Mouse (Mus musculus) gastrocnemius, adult 18-20 months (tissue): ENCODE measurements around the gene Il18bp. TPM values are rescaled to one million over a fixed set of nuclear protein-coding genes. Genes with fewer than 3 reads are reported as not detected.
A peak's percentile ranks its signal among the peaks of the same experiment; 100 is the strongest.
"Not testable (repeated sequence)": the region's sequence is repeated elsewhere in the genome, so short reads cannot be mapped to it uniquely, and the experiment has no call there.

Experiments used
- DNase-seq: peaks from one replicate; pipeline ENCODE4 v3.0.0; 2021; ENCODE audit warnings: low spot score
- long read RNA-seq, 2 experiments: library from polyadenylated mRNA; stranded (forward); transcript quantifications; one replicate each; pipeline ENCODE4 v2.0.0; 2021
- total RNA-seq, 2 experiments: library from RNA; stranded (reverse); gene quantifications; 2 replicates each; pipeline ENCODE4 v1.2.3; 2021

The Il18bp gene
- total RNA-seq, result 1 to 10 TPM; 1.5 to 2.3 TPM
- long read RNA-seq, experiment 1, partial matches to known transcripts, result 0 of 1 reads
- long read RNA-seq, experiment 1, other reads (novel, unspliced or antisense), result 0 of 1 reads
- long read RNA-seq, experiment 2, result 0 reads

DNA sequence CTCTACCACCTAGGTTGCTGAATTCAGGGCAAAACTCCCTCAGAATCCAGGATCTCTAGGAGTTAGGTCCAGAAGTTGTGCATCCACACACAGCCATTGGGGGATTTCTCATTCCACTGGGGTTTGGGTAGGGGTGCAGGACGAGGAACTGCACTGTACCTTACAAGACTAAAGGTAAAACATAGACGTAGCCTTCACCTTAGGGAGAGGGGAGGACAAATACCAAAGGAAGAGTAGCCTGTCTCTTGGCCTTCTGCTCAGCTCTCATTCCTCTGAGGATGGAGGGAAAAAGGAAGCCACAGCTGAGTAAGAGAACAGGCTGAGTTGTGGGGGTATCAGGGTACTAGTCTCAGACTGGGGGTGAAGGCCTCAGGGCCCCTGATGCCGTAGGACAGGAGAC, at the start of gene Il18bp:
TSS of gene Il18bp (minus strand) at position 101 of the 400 bp plus-strand sequence.
- no peak for DNase-seq

DNA sequence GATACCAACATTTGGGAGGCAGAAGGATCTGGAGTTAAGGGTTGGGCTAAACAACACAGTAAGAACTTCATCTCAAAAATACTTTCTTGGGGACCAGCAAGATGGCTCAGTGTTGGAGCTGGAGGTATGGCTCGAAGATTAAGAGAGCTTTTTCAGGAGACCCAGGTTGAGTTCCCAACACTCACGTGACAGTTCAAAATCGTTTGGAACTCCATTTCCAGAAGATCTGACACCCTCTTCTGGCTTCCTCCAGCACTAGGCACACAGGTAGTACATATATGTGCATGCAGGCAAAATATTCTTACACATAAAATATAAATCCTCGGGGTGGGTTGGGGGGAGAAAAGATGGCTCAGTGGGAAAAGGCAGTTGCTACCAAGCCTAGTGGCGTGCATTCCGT, 47.9 kb upstream of the Il18bp start:
- DNase-seq, result no peak

DNA sequence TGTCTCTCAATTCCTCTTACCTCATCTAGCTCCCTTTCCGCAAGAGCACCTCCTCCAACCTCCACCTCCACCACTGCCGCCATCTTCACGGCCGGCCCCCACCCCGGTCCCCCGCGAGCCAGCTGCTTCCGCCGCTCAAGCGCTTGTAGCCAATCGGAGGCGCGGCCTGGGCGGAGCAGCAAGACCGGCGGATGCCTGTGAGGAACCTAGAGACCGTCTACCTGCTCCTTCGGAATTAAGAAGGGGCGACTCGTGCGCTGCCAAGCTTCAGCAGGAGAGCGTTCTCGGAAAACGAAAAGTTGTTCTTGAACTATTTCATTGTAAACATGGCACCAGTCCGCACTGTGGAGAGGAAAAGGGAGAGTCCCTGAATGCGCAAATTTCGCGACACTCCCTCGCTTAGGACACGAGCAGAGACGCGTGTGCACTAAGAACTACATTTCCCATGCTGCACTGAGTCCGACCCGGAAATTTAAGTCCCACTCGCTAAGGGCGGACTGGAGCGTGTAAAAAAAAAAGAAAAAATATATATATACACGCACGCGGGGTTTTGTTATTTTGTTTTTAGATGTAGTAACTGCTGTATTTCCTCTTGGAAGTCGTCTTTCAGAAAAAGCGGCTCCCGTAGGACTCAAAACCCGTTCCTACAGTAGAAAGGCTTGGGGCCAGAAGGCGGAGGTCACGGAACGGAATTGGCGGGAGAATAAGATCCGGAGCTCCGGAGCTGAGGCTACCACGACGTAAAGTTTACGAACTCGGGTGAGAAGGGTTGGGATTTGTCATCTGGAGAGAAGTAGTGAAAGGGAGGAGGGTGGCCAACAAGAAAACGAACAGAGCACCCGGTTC, 46.8 kb upstream of the Il18bp start, which contains the start of the genes Rnf121, Xndc1 and Xntrpc:
TSS of gene Rnf121 (minus strand) at position 424 of the 846 bp plus-strand sequence.
TSS of gene Xndc1 (plus strand) at position 466 of the 846 bp plus-strand sequence.
TSS of gene Xntrpc (plus strand) at position 668 of the 846 bp plus-strand sequence.
- DNase-seq, result peak; percentile 93

DNA sequence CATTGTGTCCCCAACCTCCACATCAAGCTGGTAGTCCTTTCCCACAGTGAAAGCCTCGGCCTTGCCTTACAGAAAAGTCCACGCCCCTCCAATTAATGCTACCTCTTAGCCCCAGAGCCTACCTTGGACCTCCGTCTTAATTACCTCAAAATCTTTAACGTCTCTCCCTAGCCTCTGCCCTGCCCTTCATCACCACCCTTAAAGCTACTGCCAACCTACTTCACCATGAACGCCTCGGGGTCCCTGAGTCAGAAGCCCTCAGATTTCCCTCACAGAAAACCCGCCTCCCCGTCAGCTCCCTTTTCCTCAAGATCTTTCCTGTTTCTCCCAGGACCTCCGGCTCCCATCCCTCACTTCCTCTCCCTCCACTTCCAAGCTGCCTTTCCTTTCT, 46.2 kb upstream of the Il18bp start:
- no peak for DNase-seq

DNA sequence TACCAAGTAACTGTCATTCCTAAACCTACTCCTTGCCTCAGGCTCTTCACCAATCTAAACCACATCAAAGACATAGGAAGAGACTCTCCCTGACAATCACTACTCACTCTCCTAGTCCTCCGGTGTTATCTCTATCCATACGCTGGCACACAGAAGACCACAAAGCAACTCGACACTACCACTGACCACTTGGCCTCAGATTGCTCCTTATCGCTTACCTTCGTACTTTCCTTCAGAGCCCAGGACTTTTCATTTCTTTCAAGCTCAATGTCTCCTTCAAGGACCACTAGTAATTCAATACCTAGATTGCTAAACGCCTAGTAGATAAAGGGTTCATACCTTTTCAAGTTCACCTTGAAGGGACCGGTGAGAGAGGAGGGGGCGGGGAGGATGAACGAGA, 45.4 kb upstream of the Il18bp start:
- no peak for DNase-seq

DNA sequence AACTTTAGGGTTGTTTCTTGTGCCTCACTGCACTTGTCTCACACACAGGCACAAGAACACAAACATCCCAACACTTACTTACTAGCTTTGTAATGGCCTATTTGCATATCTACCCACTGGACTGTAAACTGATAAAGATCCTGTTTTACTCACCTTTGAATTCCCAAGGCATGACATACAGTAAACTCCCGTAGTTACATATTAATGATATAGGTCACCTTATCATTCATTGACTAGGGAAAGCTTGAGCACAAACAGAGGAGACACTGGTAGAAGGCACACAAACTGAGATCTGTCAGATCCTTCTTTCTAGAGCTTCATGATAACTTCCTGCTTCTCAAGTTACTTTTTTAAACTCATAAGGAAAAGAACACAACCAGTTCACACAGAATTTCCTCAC, 43.7 kb upstream of the Il18bp start:
- no peak for DNase-seq

DNA sequence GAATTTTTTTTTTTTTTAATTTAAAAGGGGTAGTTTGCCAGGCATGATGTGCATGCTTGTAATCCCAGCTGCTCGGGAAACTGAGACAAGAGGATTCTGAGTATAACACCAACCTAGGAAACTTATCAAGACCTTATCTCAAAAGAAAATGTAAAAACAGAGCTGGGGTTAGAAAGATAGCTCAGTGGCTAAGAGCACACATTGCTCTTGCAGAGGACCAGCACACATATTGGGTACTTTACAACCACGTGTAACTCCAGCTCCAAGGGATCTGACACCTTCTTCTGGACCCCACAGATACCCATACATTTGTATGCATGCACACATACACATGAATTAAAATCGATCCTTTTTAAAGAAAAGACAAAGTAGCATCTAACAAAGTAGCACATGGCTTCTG, 42.9 kb upstream of the Il18bp start:
- no peak for DNase-seq

DNA sequence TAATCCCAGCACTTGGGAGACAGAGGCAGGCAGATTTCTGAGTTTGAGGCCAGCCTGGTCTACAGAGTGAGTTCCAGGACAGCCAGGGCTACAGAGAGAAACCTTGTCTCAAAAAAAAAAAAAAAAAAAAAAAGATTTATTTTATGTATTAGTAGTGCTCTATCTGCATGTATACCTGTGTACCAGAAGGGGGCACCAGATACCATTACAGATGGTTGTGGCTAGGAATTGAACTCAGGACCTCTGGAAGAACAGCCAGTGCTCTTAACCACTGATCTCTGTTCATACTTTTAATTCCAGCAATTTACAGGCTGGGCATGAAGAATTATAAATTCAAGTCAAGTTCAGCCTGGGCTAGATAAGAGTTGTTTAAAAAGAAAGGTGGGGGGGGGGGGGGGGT, 30.0 kb upstream of the Il18bp start:
- DNase-seq, result not testable (repeated sequence)

DNA sequence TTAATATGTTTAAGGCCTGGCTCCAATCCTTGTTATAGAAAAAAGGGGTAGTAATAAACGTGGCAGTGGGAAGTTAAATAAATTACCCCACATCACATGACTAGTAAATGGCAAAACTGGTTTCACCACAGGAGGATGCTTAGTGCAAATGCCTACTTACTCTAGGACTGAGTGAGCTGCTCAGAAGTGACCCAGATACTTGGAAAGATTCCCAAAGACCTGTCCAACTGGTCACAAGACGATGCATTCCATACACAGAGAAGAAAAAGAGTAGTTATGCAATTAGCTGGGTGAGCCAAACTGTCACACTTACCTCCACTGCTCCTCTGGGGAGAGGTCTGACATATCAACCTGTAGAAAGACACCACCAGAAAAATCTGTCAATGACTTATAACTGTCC, 23.8 kb upstream of the Il18bp start:
- no peak for DNase-seq

DNA sequence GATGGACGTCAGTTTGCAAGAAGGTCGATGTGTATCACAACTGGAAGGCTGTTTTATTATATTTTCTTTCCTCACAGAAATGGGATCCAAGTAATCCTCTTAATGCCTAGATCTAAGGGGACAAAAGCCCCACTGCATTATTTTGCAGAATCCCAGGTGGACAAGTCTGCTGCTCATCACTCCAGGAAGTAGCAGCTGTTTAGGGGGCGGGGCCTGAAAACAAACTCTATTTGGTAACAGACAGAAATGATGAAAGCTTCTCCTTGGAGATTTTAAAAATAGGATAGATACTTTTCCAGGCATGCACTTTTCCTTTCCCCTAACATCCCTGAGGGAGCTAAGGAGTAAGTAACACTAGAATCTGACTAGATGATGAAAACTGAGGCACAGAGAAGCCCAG, 18.8 kb upstream of the Il18bp start:
- no peak for DNase-seq

DNA sequence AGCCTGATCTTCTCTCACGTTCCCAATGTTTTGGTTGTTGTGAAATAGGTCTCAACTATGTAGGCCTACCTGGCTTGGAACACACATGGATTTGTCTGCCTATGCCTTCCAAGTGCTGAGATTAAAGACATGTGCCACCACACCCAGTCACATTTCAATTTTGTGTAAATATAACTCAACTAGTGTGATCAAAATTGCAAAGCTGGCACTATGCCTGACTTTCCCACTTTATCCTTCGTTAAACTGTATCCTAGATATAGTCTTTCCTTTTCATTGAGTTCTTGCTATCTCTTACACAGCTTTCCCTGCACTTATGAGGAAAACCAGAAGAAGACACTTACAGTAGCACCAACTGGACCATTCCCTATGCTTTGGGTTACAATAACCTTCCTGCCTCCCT, 17.0 kb upstream of the Il18bp start:
- no peak for DNase-seq

DNA sequence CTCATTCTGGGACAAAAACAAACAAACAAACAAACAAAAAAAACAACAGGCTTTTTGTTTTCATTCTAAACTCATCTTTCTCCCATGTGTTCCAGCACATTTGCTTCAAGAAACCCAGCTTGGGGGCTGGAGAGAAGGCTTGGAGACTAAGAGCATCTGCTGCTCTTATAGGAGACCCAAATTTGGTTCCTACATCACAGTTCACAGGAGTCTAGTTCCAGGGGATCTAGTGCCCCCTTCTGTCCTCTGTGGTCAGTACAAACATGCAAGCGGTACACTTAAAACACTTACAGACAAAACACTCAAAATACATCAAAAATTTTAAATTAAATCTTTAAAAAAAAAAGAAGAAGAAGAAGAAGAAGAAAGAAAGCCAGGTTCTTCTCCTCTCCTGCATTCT, 16.4 kb upstream of the Il18bp start:
- DNase-seq, result no peak

DNA sequence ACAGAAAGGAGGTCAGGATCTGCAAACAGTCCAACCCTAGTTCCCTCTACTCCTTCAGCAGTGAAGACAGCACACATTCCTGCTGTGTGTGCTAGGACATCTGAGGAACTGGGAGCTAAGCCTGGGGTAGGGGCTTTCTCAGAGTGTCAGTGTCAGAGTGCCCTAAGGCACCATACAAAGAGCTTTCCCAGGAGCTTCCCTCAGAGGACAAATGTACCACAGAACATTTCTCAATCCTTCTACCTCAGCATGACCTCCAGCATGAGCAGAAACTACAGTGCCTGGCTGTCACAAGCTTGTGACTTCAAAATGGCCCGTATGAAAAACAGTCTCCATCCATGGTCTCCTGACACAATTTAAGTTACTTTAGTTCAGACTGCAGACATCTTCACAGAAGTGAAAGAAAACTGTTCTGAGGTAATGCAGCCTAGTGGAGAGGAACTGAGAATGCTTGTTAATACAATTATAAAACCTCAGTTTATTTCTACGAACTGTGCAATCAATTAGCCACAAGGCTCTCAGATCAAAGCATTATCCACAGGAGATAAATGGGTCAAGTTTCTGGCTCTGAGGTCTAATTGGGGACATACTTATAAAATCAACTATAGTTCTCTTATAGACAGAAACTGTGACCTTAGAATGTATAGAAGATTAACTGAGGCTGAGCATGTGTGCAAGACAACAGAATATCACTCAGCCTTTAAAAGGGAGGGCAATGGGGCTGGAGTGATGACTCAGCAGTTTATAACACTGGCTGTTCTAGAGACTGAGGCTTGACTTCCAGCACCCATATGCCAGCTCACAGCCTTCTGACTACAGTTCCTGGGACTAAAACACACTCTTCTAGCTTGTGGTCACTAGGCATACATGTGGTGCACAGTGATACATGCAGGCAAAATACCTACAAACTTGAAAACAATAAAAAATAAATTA, 7.0 kb upstream of the Il18bp start:
- DNase-seq, result no peak

DNA sequence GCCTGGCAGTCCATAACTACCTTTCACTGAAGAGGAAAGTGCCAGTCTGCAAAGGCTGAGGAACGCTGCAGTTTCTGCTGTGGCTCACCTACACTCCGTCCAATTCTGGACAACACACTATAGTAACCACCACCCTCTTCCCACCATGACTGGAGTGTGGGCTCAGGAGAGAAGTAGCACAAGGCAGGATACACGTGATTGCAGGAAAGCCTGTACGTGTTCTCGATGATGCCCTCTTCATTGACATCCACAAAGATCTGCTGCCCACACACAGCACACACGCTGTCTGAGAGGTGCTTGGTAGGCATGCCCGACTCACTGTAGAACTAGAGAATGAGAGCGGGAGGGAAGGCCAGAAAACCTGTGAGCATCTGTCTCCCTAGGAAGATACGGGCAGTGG, 5.3 kb upstream of the Il18bp start:
- no peak for DNase-seq

DNA sequence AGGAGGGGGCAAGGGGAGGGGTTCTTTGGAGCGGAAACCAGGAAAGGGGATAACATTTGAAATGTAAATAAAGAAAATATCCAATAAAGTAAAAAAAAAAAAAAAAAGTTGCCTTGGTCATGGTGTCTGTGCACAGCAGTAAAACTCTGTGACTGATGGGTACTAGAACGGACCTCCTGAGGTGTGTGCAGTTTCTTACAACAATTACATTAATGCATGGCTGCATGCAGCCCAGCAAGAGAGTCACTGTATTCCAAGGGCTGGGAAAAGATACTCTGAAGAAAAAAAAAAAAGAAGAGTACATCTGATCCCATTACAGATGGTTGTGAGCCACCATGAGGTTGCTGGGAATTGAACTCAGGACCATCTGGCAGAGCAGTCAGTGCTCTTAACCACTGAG, 2.4 kb upstream of the Il18bp start:
- DNase-seq, result not testable (repeated sequence)

DNA sequence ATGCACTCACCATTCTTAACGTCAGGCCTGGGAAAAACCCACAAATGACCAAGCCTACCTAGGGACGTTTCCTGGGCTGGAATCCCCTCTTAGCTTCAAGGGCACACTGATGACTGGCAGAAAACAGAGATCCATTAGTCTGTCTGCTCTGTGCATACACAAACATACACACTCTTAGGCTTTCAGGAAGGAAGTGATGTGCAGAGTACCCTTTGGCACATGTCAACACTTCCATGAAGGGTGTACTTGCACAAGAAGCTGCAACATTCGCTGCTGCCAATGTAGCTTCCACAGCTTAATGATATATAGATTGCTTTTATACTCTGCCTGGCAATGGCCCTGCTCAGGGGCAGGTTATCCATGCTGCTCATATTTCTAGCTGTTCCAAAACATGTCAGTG, 872 bp upstream of the Il18bp start:
- DNase-seq, result no peak

DNA sequence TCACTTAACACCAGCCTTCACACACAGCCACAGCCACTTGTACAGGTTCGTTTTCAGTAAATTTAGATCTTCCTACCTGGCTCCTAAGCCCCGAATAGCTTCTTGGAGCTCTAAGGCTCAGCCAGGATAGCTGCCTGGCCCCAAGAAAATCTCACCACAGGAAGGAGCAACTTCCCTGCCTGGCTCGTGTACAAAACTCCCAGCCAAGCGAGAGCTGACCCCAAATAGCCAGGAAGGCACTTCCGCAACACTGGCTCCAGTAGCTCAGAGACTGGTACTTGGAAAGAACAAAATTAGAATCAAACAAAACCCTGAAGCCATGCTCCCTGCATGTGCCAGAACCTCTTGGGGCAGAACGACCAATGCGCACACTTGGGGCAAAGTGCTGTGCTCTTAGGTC, 456 bp downstream of the Il18bp start:
- no peak for DNase-seq

DNA sequence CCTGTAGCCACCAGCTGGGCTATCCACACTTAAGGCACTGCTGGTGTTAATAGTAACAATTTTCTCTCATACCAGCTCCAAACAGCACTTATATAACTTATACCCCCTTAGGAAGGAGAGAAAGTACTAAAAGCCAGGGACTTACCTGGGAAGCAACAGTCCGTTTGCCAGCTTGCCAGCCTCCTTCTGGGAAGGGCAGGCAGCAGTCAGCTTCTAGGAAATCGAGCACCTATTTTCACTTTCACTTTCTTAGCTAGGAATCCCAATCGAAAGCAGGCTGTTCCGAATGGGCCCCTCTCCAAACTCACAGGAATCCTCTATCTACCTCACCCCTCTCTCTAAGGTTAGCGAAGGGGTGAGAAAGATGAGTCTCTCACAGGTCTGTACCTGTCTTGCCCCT, 1.0 kb downstream of the Il18bp start:
- DNase-seq, result no peak

DNA sequence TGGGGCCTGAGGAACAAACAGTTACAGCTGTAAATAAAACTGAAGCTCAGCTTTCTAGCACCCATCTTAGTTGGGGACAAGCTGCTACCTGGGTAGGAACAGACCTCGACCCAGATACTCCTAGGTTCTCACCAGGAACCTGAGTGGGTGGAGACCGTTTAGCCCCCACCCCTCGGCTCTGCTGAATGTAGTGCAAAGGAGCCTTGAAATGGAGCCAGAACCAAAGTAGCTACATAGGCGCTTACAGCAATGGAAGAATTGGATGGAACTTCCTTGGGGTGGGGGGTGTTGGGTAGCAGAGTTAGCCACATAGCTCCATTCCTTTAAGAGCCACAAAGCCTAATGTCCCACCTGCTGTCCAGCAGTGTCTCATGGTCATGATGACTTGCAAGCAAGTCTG, 1.6 kb downstream of the Il18bp start:
- no peak for DNase-seq

DNA sequence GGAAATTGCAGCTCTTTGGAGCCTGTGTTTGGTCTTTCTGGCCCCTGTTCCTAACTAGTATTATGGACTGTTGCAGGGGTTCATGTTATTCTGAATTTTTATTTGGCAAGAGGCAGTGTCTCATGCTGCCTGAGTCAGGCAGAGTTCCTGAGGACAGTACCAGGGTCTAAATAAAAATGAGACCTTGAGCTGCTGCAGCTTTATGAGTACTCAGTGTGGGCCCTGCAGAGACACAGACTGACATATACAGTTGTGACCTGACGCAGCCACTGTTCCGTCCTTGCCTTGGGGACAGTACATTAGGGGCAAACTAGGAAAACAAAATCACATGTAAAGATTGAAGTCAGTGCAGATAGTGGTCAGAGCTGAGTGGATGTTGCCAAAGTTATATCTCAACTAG, 3.5 kb downstream of the Il18bp start:
- DNase-seq, result no peak

DNA sequence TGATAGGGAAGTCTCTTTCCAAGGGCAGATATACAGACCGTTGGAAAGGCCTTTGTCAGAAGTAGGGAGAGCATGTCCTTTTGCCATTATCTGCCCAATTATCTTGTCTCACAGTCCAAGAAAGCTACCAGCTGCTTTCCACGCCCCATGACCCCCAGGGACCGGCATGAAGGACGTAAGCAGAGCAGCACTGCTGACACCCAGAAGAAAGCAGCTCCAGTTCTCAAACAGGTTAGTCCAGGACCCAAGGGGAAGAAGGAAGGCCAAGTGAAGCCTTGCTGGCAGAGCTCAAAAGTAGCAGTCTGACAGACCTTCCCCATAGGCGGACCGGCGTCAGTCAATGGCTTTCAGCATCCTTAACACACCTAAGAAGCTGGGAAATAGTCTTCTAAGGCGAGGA, 5.1 kb downstream of the Il18bp start:
- DNase-seq, result no peak

DNA sequence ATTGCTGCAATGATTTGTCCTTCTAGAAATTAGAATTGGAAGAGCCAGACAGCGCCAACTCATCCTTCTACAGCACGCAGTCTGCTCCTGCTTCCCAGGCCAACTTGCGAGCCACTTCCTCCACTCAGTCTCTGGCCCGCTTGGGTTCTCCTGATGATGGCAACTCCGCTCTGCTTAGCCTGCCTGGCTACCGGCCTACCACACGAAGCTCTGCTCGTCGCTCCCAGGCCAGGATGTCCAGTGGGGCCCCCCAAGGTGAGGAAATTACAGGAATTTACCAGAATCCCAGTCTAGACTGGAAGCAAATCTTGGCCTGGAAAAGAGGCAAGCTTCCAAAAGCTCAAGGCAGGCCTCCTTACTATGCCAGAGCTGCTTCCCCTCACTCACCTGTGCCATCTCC, 6.6 kb downstream of the Il18bp start:
- DNase-seq, result no peak
